Mouse (Mus musculus): ENCODE measurements around the gene Fgfr2.

DNA sequence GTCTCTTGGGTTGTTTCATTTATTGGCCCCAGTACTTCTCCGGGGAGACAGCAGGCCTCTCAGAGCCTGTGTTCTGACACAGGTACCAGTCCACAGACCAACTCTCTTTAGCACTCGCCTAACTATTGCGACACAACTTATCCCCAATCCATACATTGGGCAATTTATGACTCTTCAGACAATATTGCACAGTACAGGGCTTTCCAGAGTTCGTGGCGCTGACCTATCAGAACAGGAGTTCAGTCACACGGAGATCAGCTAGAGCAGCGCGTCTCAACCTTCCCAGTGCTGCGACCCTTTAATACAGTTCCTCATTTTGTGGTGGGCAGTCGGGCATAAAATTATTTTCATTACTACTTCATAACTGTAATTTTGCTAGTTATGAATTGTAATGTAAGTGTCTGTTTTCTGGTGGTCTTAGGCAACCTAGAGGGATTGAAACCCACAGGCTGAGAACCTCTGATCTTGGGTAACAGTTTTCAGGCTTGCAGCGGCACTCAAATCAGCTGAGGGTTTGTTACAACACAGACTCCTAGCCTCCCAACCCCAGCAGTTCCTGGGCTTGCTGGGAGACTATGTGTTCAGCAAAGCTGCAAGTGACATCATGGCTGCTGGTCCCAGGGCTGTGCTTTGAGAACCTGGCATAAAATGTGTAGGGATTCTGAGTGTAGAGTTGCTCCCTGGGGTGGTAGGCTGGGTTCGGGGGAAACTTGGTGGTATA, 2283.6 kb downstream of the Fgfr2 start:
- TF ChIP-seq POLR2A (IDR thresholded peaks at IDR 0.05; ENCODE audit: low read depth, low read length) (no peak), CTCF (IDR thresholded peaks at IDR 0.05; ENCODE audit: extremely low read depth, insufficient read length, insufficient replicate concordance, low read depth, low read length) (no peak)

All from small intestine, adult 2 months (tissue).